Mouse (Mus musculus): ENCODE results near the gene 5330417H12Rik.

Gene 5330417H12Rik

GRCm38 (mm10) chr7:107628383-107628782 lies 3.4 kb upstream of the 5330417H12Rik start:
- no peak for DNase-seq (ENCODE audit: low spot score in 2 of 2)

GRCm38 (mm10) chr7:107625781-107626180 lies 820 bp upstream of the 5330417H12Rik start:
- no peak for DNase-seq (ENCODE audit: low spot score in 2 of 2)

- no peak for DNase-seq (ENCODE audit: low spot score in 2 of 2)
Measured at GRCm38 (mm10) chr7:107624432-107624831, 529 bp downstream of the 5330417H12Rik start.

GRCm38 (mm10) chr7:107620137-107620536 lies 4.8 kb downstream of the 5330417H12Rik start:
- no peak for DNase-seq (ENCODE audit: low spot score in 2 of 2)

- no peak for DNase-seq (ENCODE audit: low spot score in 2 of 2)
Measured at GRCm38 (mm10) chr7:107619225-107619624, 5.7 kb downstream of the 5330417H12Rik start.

- DNase-seq (ENCODE audit: low spot score in 2 of 2), result no peak
Measured at GRCm38 (mm10) chr7:107618028-107618992, 6.7 kb downstream of the 5330417H12Rik start.

GRCm38 (mm10) chr7:107610880-107611279 lies 14.1 kb downstream of the 5330417H12Rik start:
- no peak for DNase-seq (ENCODE audit: low spot score in 2 of 2)

- no peak for DNase-seq (ENCODE audit: low spot score in 2 of 2)
Measured at GRCm38 (mm10) chr7:107609622-107610255, 15.2 kb downstream of the 5330417H12Rik start.

GRCm38 (mm10) chr7:107607766-107608165 lies 17.2 kb downstream of the 5330417H12Rik start:
- DNase-seq (ENCODE audit: low spot score in 2 of 2), result no peak

- no peak for DNase-seq (ENCODE audit: low spot score in 2 of 2)
Measured at GRCm38 (mm10) chr7:107602913-107603312, 22.0 kb downstream of the 5330417H12Rik start.

GRCm38 (mm10) chr7:107602505-107602904 lies 22.5 kb downstream of the 5330417H12Rik start:
- DNase-seq (ENCODE audit: low spot score in 2 of 2), result no peak

- DNase-seq (ENCODE audit: low spot score in 2 of 2), result no peak
Measured at GRCm38 (mm10) chr7:107600651-107601050, 24.3 kb downstream of the 5330417H12Rik start.

- no peak for DNase-seq (ENCODE audit: low spot score in 2 of 2)
Measured at GRCm38 (mm10) chr7:107597956-107598355, 27.0 kb downstream of the 5330417H12Rik start.

- DNase-seq (ENCODE audit: low spot score in 2 of 2), result no peak
Measured at GRCm38 (mm10) chr7:107596753-107597152, 28.2 kb downstream of the 5330417H12Rik start.

GRCm38 (mm10) chr7:107595426-107595825 lies 29.5 kb downstream of the 5330417H12Rik start:
- no peak for DNase-seq (ENCODE audit: low spot score in 2 of 2)

GRCm38 (mm10) chr7:107594857-107595402 lies 30.0 kb downstream of the 5330417H12Rik start, which contains the start of gene Ppfibp2:
Gene Ppfibp2, plus strand, starts transcription at chr7:107595207.
- peak; percentile 61 to 73 for DNase-seq (ENCODE audit: low spot score in 2 of 2)

GRCm38 (mm10) chr7:107594325-107594856 lies 30.6 kb downstream of the 5330417H12Rik start:
- DNase-seq (ENCODE audit: low spot score in 2 of 2), result peak; percentile 18 to 19

- no peak for DNase-seq (ENCODE audit: low spot score in 2 of 2)
Measured at GRCm38 (mm10) chr7:107593904-107594303, 31.1 kb downstream of the 5330417H12Rik start.

- no peak for DNase-seq (ENCODE audit: low spot score in 2 of 2)
Measured at GRCm38 (mm10) chr7:107592641-107593040, 32.3 kb downstream of the 5330417H12Rik start.

- no peak for DNase-seq (ENCODE audit: low spot score in 2 of 2)
Measured at GRCm38 (mm10) chr7:107574276-107574675, 50.7 kb downstream of the 5330417H12Rik start.

Data from frontal cortex, postnatal 25 days (tissue).